Mouse (Mus musculus) embryonic facial prominence, embryonic 14.5 days (tissue): Measurements from ENCODE around the gene Dpysl4. TPM values are rescaled to one million over a fixed set of nuclear protein-coding genes. Genes with fewer than 3 reads are reported as not detected.

Experiments
- ATAC-seq: fragments of 200-750 bp; cut with Nextera tagmentation; 2 replicates; pipeline ENCODE4 v1.8.0; 2017; ENCODE audit warnings: low read depth, moderate number of reproducible peaks, moderate TSS enrichment
- DNase-seq: peaks from one replicate; pipeline ENCODE4 v3.0.0-alpha.2; 2015; ENCODE audit warnings: low spot score
- H3K27ac ChIP-seq: fragments of 300-500 bp; sonication (generic); replicated peaks from 2 replicates; pipeline ENCODE4 v1.5.1; 2014; ENCODE audit warnings: low read depth, mild to moderate bottlenecking, low read length, moderate library complexity
- H3K27me3 ChIP-seq: fragments of 300-500 bp; sonication (generic); replicated peaks from 2 replicates; pipeline ENCODE4 v1.6.1; 2014; ENCODE audit warnings: low read length; ENCODE audit not compliant: control insufficient read depth, insufficient read depth
- H3K36me3 ChIP-seq: fragments of 300-500 bp; sonication (generic); 2 replicates; pipeline ENCODE4 v1.6.1; 2014; ENCODE audit warnings: low read length, mixed read lengths; ENCODE audit not compliant: control insufficient read depth, insufficient read depth
- H3K4me1 ChIP-seq: fragments of 300-500 bp; sonication (generic); 2 replicates; pipeline ENCODE4 v1.6.1; 2014; ENCODE audit warnings: antibody characterized with exemption, low read length; ENCODE audit not compliant: control insufficient read depth, insufficient read depth
- H3K4me2 ChIP-seq: fragments of 300-500 bp; sonication (generic); 2 replicates; pipeline ENCODE4 v1.6.1; 2014; ENCODE audit warnings: low read depth, mild to moderate bottlenecking, low read length, moderate library complexity, mixed read lengths
- H3K4me3 ChIP-seq: fragments of 300-500 bp; sonication (generic); 2 replicates; pipeline ENCODE4 v1.5.1; 2014; ENCODE audit warnings: low read depth, mild to moderate bottlenecking, low read length
- H3K9ac ChIP-seq: fragments of 300-500 bp; sonication (generic); 2 replicates; pipeline ENCODE4 v1.6.1; 2014; ENCODE audit warnings: low read depth, mild to moderate bottlenecking, low read length, moderate library complexity, mixed read lengths
- H3K9me3 ChIP-seq: fragments of 300-500 bp; sonication (generic); 2 replicates; pipeline ENCODE4 v1.6.1; 2016; ENCODE audit warnings: low read length; ENCODE audit not compliant: control insufficient read depth
- WGBS: fragments of 180-500 bp; shearing (Covaris S2); extraction: QIAGEN DNeasy Blood & Tissue Kit; methylation state at CpG from one replicate; pipeline ENCODE4 v1.1.7; 2014; 5-methylcytosine and 5-hydroxymethylcytosine counted together
- polyA plus RNA-seq: library from polyadenylated mRNA; unstranded; fragments of >200 nt; fragmentation: Nextera tagmentation; extraction: Ambion mirVana; gene quantifications from 2 replicates; pipeline ENCODE4 v1.2.1, GENCODE M21; 2014

Gene Dpysl4
- polyA plus RNA-seq, 1 experiment from 2014 or later: 19.8 TPM

DNA sequence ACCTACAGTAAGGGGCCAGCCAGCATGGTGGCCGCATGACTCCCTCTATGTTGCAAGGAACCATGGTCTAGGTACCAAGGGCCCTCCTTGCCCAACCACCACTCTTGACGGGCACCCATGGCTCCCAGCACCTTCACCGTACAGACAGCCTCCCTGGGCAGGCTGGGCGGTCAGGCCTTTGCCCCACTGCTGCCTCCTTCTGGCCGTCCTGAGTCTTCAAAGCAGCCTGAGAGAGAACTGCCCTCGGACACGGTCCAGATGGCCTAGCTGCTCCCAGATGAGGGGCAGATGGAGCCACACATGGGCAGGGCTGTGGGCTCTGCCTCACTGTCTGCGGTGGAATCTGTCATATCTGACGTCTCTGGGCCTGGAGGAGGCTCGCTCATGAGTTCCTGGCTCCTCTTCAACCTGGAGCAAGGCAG lies 18.2 kb downstream of the Dpysl4 start:
- no peak for DNase-seq
- Histone ChIP-seq H3K4me2 (no peak overlapping the region), H3K27ac (no peak overlapping the region), H3K9ac (no peak overlapping the region), H3K4me3 (no peak overlapping the region), H3K9me3 (no peaks in the 10 kb centered on the region), H3K27me3 (no peaks in the 10 kb centered on the region), H3K4me1 (no peaks in the 10 kb centered on the region), H3K36me3 (no peaks in the 10 kb centered on the region; the same call in 1 of the 2 replicates)
- ATAC-seq: no peak
- WGBS: 63% methylated on average over 8 of the region's 10 CpGs

DNA sequence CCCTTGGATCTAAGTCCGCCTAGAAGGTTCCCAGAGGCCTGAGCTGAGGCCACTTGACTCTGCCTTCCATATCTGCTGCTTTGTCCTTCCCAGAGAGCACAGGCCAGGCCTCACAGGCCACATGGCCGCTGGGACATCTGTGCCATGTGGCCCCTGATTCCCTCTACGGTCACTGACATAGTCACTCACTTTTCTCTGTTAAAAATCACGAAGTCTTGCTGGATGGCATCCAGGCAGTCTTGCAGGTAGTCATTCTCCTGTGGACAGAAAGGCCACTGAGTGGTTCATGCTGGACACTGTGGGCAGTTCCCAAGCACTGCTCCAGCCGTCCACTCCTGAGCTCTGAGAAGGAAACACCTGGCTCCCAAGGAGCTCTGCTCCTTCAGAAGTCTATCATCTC lies 19.3 kb downstream of the Dpysl4 start:
- Histone ChIP-seq H3K9ac (no peak overlapping the region), H3K4me2 (no peak overlapping the region), H3K36me3 (no peaks in the 10 kb centered on the region; the same call in 1 of the 2 replicates), H3K27me3 (no peaks in the 10 kb centered on the region), H3K9me3 (no peaks in the 10 kb centered on the region), H3K4me3 (no peak overlapping the region), H3K27ac (no peak overlapping the region), H3K4me1 (no peaks in the 10 kb centered on the region)
- DNase-seq: no peak
- WGBS: 77% methylated on average over 5 of the region's 5 CpGs
- ATAC-seq: no peak

DNA sequence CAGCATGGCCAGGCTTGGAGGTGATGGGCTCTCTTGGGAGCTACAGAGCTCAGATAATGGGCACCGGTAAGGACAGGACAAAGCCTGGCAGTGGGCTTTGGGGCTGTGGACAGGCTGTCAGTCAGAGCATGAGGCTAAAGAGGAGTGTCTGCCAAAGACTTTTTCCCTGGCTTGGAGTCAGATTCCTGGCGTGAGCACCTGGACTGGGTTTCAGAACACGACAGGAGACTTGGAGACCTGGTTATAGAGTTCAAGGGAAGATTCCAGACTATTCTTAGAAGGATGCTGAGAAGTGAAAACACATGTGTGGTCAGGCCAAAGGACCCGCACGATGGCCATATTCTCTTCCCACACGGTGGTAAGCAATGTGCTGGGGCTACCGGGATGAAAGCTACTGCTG lies 19.9 kb downstream of the Dpysl4 start:
- H3K4me1 ChIP-seq: no peaks in the 10 kb centered on the region
- no peak for ATAC-seq
- H3K9me3 ChIP-seq: no peaks in the 10 kb centered on the region
- H3K27ac ChIP-seq: no peak overlapping the region
- no peak overlapping the region for H3K4me2 ChIP-seq
- WGBS: 72% methylated on average over 7 of the region's 7 CpGs
- no peak overlapping the region for H3K9ac ChIP-seq
- DNase-seq: no peak
- no peaks in the 10 kb centered on the region; the same call in 1 of the 2 replicates for H3K36me3 ChIP-seq
- no peak overlapping the region for H3K4me3 ChIP-seq
- H3K27me3 ChIP-seq: no peaks in the 10 kb centered on the region

DNA sequence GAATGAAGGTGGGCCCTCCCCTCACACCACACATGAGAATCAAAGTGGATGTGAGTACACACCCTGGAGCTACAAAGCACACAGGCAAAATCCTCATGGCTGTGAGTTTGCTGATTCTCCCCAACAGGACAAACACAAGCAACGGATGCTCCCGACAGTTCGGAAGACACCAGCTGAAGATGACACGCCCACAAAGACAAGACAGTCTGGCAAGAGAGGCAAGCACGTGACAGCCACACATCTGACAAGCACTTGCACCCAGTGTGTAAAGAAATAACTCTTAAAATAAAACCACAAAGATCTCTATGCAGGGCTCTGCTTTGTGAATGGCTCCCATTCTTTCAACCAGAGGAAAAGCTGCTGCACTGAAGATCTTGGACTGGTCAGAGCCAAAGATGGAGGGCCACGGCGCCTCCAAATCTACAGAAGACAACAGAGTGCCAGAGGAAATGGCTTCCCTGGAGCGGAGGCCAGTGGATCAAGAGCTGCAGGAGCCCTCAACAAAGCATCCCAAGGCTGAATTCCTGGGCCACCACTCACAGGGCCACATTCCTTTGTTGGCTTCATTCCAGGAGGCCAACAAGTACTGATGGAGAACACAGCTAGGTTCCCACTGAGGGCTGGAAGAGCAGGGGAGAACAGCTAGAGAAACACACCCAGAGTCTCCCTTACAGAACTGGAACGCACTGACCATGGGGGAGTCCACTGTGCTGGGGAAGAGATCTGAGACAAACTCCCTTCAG lies 22.3 kb downstream of the Dpysl4 start:
- Histone ChIP-seq H3K27me3 (no peaks in the 10 kb centered on the region), H3K36me3 (no peaks in the 10 kb centered on the region), H3K9me3 (no peaks in the 10 kb centered on the region), H3K4me2 (no peak overlapping the region), H3K4me3 (no peak overlapping the region), H3K27ac (no peak overlapping the region), H3K4me1 (no peaks in the 10 kb centered on the region), H3K9ac (no peak overlapping the region)
- ATAC-seq: no peak
- WGBS: 80% methylated on average over 9 of the region's 9 CpGs
- DNase-seq: peak; percentile 26

DNA sequence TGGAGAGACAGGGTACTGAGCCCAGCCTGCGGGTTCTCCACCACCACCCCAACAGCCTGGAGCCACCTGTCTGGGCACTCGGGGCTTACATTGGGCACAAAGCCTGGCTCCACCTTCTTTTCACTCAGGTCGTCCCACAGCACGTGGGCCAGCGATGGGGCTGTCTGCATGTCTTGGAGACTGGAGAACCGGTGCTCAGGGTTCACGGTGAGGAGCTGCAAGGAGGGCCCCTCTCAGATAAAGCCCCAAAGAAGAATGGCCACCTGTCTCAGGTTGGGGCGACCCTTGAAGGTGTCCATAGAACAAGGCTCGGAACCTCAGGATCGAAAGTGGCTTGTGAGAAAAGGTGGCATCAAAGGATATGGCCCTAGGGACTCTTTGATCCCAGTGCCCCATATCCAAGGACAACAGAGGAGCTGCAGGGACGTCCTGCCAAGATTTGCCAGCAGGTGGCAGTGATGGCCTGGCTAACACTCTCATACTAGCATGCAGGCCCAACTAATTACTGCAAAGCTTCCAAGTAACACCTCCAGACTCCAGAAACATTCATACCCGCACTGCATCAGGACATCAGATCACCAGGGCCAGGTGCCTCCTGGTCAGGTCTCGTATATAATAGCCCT lies 33.5 kb downstream of the Dpysl4 start:
- H3K4me2 ChIP-seq: no peak overlapping the region
- H3K9ac ChIP-seq: no peak overlapping the region
- H3K27ac ChIP-seq: no peak overlapping the region
- no peaks in the 10 kb centered on the region for H3K9me3 ChIP-seq
- H3K27me3 ChIP-seq: no peaks in the 10 kb centered on the region
- no peaks in the 10 kb centered on the region for H3K36me3 ChIP-seq
- ATAC-seq (peak; percentile 41; the same call in 1 of the 2 replicates), DNase-seq (peak; percentile 74)
- H3K4me3 ChIP-seq: no peak overlapping the region
- 43% methylated on average over 13 of the region's 13 CpGs for WGBS
- no peaks in the 10 kb centered on the region for H3K4me1 ChIP-seq

DNA sequence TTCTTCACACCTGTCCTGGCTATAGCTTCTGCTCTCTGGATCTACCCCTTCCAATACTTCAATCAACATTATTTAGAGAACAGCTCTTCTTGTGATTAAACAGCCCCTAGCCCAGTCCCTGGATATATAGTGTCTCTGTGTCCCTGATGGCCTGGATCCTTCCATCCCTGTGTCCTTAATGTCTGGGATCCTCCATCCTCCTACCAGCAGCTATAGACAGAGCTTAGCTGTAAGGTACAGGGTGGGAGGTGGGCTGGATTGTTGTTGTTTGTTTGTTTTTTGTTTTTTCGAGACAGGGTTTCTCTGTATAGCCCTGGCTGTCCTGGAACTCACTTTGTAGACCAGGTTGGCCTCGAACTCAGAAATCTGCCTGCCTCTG lies 34.0 kb downstream of the Dpysl4 start:
- Histone ChIP-seq H3K4me2 (no peak overlapping the region), H3K27me3 (no peaks in the 10 kb centered on the region)
- 67% methylated on average over 2 of the region's 2 CpGs for WGBS

DNA sequence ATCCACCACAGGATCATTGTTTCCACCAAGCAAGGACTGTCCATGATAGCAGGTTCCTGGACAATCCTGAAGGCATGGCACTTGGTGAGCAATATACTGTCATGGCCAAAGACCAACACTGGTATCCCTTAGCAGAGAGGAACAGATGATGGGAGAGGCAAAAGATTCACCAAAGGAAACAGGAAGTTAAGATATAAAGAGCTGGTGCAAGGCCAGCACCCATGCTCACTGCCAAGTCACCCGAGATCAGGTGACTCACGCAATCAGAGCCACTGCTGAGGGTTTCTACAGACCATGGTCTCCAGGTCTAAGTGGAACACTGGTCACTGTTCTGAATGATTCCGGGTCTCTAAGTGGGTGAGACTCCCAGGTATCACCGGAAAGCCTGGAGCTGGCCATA lies 40.1 kb downstream of the Dpysl4 start:
- WGBS: 85% methylated on average over 4 of the region's 4 CpGs
- H3K9me3 ChIP-seq: no peaks in the 10 kb centered on the region
- no peak overlapping the region for H3K4me3 ChIP-seq
- no peaks in the 10 kb centered on the region for H3K36me3 ChIP-seq
- DNase-seq (no peak), ATAC-seq (no peak)
- no peak overlapping the region for H3K9ac ChIP-seq
- H3K27ac ChIP-seq: no peak overlapping the region
- H3K4me1 ChIP-seq: peaks cover 10% of the 10 kb centered on the region; the same call in 1 of the 2 replicates
- no peak overlapping the region for H3K4me2 ChIP-seq
- H3K27me3 ChIP-seq: no peaks in the 10 kb centered on the region

More for the DNA sequence above, 34.0 kb downstream of the Dpysl4 start:
- DNase-seq: no peak
- no peaks in the 10 kb centered on the region for H3K9me3 ChIP-seq
- H3K27ac ChIP-seq: no peak overlapping the region
- no peak overlapping the region for H3K9ac ChIP-seq
- no peaks in the 10 kb centered on the region for H3K36me3 ChIP-seq
- ATAC-seq: 0 out of 2 replicates have a peak, but pooled peaks have one; percentile 15
- no peaks in the 10 kb centered on the region for H3K4me1 ChIP-seq
- H3K4me3 ChIP-seq: no peak overlapping the region

DNA sequence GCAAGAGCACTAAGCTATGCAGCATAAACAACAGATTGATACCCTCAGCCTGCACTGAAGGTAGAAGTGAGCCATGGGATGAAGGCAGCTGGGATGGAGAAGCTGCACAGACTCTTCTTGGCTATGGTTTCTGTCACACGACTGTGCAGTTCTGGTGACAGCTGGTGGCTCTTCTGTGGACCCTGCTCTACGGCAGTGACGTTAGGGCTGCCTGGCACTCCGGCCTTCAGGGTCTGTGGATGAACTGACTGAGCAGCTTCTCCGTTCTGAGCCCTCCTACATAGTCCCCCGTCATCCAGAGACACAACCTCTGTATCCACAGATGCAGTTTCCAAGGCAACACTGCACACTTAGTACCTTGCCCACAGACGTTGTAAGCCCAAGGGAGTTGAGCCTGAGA lies 40.7 kb downstream of the Dpysl4 start:
- no peak for ATAC-seq
- DNase-seq: no peak
- no peak overlapping the region for H3K4me3 ChIP-seq
- no peak overlapping the region for H3K9ac ChIP-seq
- H3K4me2 ChIP-seq: no peak overlapping the region
- no peak overlapping the region for H3K27ac ChIP-seq
- peaks cover 17% of the 10 kb centered on the region for H3K4me1 ChIP-seq
- no peaks in the 10 kb centered on the region for H3K36me3 ChIP-seq
- no peaks in the 10 kb centered on the region for H3K9me3 ChIP-seq
- 73% methylated on average over 7 of the region's 7 CpGs for WGBS
- no peaks in the 10 kb centered on the region for H3K27me3 ChIP-seq

DNA sequence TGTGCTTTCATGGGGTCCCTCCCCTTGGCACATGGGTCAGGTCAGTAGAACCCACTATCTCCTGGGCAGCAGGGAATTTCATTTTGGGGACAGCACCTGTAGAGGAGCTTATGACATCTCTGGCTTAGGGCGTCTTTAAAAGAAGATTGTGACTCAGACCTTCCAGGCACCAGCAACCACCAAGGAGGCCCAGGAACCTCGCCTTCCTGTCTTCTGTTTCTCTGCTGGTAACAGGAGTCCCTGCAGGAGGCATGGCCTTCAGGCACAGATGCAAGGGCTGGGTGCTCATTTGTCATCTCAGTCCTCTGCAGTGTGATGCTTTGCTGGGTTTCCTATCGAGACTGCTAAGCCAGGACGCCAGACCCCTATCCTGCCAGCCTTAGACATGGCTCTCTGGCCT lies 43.2 kb downstream of the Dpysl4 start:
- Histone ChIP-seq H3K4me1 (peaks cover 17% of the 10 kb centered on the region), H3K9me3 (no peaks in the 10 kb centered on the region), H3K9ac (no peak overlapping the region), H3K4me2 (no peak overlapping the region), H3K27me3 (no peaks in the 10 kb centered on the region), H3K27ac (no peak overlapping the region), H3K4me3 (no peak overlapping the region), H3K36me3 (no peaks in the 10 kb centered on the region)
- ATAC-seq: no peak
- DNase-seq: no peak
- 82% methylated on average over 4 of the region's 4 CpGs for WGBS
